Mouse (Mus musculus) spleen, adult 2 months (tissue): ENCODE measurements around the gene Susd3.

ENCODE experiments used
- CTCF ChIP-seq: fragments of 200-500 bp; IDR thresholded peaks from 2 replicates; pipeline ENCODE4 v1.5.1; 2011; ENCODE audit warnings: mild to moderate bottlenecking, inconsistent platforms; ENCODE audit not compliant: insufficient read depth, insufficient read length, insufficient replicate concordance; ENCODE audit errors: extremely low read depth
- POLR2A ChIP-seq: fragments of 200-500 bp; IDR thresholded peaks from 2 replicates; pipeline ENCODE4 v1.6.1; 2011; ENCODE audit warnings: low read depth, low read length, inconsistent platforms

DNA sequence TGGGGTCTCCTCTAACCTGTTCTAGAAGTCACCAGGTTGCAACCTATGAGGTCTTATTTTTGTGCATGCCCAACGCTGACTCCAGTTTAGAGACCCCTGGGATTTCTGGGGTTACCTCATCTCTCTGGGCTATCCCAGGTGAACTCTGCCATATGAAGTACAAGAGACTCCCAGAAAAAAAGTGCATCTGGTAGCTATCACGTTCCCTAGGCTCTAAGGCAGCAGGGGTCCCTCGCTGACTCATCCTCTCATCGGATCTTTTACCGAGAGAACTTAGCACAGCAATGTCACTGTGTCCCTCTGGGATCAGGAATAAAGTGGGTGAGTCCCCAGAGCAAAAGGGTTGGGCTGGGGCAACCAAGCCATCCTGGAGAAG is 33.4 kb downstream of the Susd3 start:
- TF ChIP-seq CTCF (no peak), POLR2A (no peak)
